Mouse (Mus musculus) mature B cell (primary cell): ENCODE measurements around the gene Dnttip1.

Experiments
- in situ Hi-C: fragments of 300-500 bp; cut with MboI; formaldehyde crosslinking; loops from 2 replicates; pipeline ENCODE4 v1.14.3; 2019

Gene Dnttip1

GRCm38 (mm10) chr2:164752454-164752853 is 6.7 kb downstream of the Dnttip1 start:
- in situ Hi-C loops, result no loop called here

- in situ Hi-C loops, result no loop called here
These were observed 8.3 kb downstream of the Dnttip1 start for GRCm38 (mm10) chr2:164754105-164754504.

- in situ Hi-C loops, result no loop called here
These were observed 9.0 kb downstream of the Dnttip1 start for GRCm38 (mm10) chr2:164754800-164755199.

GRCm38 (mm10) chr2:164757841-164758240 is 12.1 kb downstream of the Dnttip1 start:
- in situ Hi-C loops, result no loop called here

GRCm38 (mm10) chr2:164758692-164759091 is 12.9 kb downstream of the Dnttip1 start:
- in situ Hi-C loops, result no loop called here

GRCm38 (mm10) chr2:164760059-164760833 is 14.5 kb downstream of the Dnttip1 start:
- in situ Hi-C loops, result no loop called here

GRCm38 (mm10) chr2:164761502-164761901 is 15.7 kb downstream of the Dnttip1 start:
- in situ Hi-C loops, result no loop called here

GRCm38 (mm10) chr2:164761971-164762370 is 16.2 kb downstream of the Dnttip1 start:
- in situ Hi-C loops, result no loop called here

GRCm38 (mm10) chr2:164762593-164762992 is 16.8 kb downstream of the Dnttip1 start:
- in situ Hi-C loops, result no loop called here

GRCm38 (mm10) chr2:164765841-164766240 is 20.1 kb downstream of the Dnttip1 start:
- in situ Hi-C loops, result no loop called here

GRCm38 (mm10) chr2:164767812-164768540 is 22.2 kb downstream of the Dnttip1 start:
- in situ Hi-C loops, result no loop called here

GRCm38 (mm10) chr2:164769258-164770037 is 23.7 kb downstream of the Dnttip1 start, which contains the start of gene Ube2c:
TSS of gene Ube2c (plus strand) at chr2:164769898.
- in situ Hi-C loops, result no loop called here

- in situ Hi-C loops, result no loop called here
These were observed 24.5 kb downstream of the Dnttip1 start for GRCm38 (mm10) chr2:164770279-164770678.

- in situ Hi-C loops, result no loop called here
These were observed 25.3 kb downstream of the Dnttip1 start for GRCm38 (mm10) chr2:164771123-164771522.

- in situ Hi-C loops, result no loop called here
These were observed 27.6 kb downstream of the Dnttip1 start for GRCm38 (mm10) chr2:164773229-164773988.

GRCm38 (mm10) chr2:164773989-164774364 is 28.2 kb downstream of the Dnttip1 start:
- in situ Hi-C loops, result no loop called here

- in situ Hi-C loops, result no loop called here
These were observed 30.3 kb downstream of the Dnttip1 start for GRCm38 (mm10) chr2:164776130-164776529.

GRCm38 (mm10) chr2:164776801-164777200 is 31.0 kb downstream of the Dnttip1 start:
- in situ Hi-C loops, result no loop called here

- in situ Hi-C loops, result no loop called here
These were observed 31.6 kb downstream of the Dnttip1 start for GRCm38 (mm10) chr2:164777246-164778014.

GRCm38 (mm10) chr2:164778015-164778287 is 32.2 kb downstream of the Dnttip1 start:
- in situ Hi-C loops, result no loop called here

- in situ Hi-C loops, result no loop called here
These were observed 33.0 kb downstream of the Dnttip1 start for GRCm38 (mm10) chr2:164778809-164779208.
